ENCODE assay signal across 11 mouse cellular contexts in genomic region chr13:19101889-19102402, GRCm38 (mm10).
DNase-seq lines count a peak whose midpoint lies in the region; ATAC-seq and TF ChIP-seq lines count a peak whose summit lies in the region.
"Had no signal": no experiment of that assay in that cellular context is flagged by ENCODE, and none has a peak within 500 bp of the region (broad histone marks: within the 10 kb centered on the region; RNA-seq: fewer than 3 reads in every experiment).

No protein-coding gene starts in this region.

- H3K4me2 ChIP-seq in kidney, embryonic 16.5 days (replicated peaks; ENCODE audit: low read depth, low read length) = no peak overlapping the region
- no peak overlapping the region for H3K4me2 ChIP-seq in hindbrain, embryonic 11.5 days (replicated peaks; ENCODE audit: low read depth, low read length)
- H3K4me2 ChIP-seq: heart, embryonic 11.5 days; limb, embryonic 15.5 days; neural tube, embryonic 12.5 days had no signal

- WGBS in kidney, adult 2 months = 79% methylated on average over 10 of the region's 10 CpGs
- WGBS in kidney, embryonic 16.5 days = 90% methylated on average over 10 of the region's 10 CpGs
- WGBS in hindbrain, embryonic 11.5 days = 89% methylated on average over 10 of the region's 10 CpGs
- WGBS in hindbrain, embryonic 10.5 days = 91% methylated on average over 10 of the region's 10 CpGs

- H3K4me3 ChIP-seq in kidney, adult 2 months (ENCODE audit: insufficient read depth, low read depth, low read length) = no peak overlapping the region
- H3K4me3 ChIP-seq in kidney, embryonic 16.5 days (ENCODE audit: low read length) = no peak overlapping the region
- no peak overlapping the region for H3K4me3 ChIP-seq in hindbrain, embryonic 11.5 days (ENCODE audit: low read depth, low read length)
- H3K4me3 ChIP-seq in hindbrain, embryonic 10.5 days = no peak overlapping the region
- H3K4me3 ChIP-seq: limb, embryonic 15.5 days; neural tube, embryonic 12.5 days had no signal

- ATAC-seq in kidney, embryonic 16.5 days (ENCODE audit: low FRiP score, low TSS enrichment) = no peak
- peak; percentile 92 for ATAC-seq in frontal cortex, adult (ENCODE audit: low TSS enrichment)
- ATAC-seq in hindbrain, embryonic 11.5 days (ENCODE audit: low FRiP score) = no peak

- no peaks in the 10 kb centered on the region for H3K4me1 ChIP-seq in kidney, adult 2 months (ENCODE audit: control insufficient read depth, insufficient read depth, low read length)
- H3K4me1 ChIP-seq in kidney, embryonic 16.5 days (ENCODE audit: insufficient read depth, low read length) = no peaks in the 10 kb centered on the region
- H3K4me1 ChIP-seq in hindbrain, embryonic 11.5 days (replicated peaks; ENCODE audit: control insufficient read depth, insufficient read depth, low read length) = no peaks in the 10 kb centered on the region
- no peaks in the 10 kb centered on the region for H3K4me1 ChIP-seq in hindbrain, embryonic 10.5 days (replicated peaks)
- H3K4me1 ChIP-seq: limb, embryonic 15.5 days; neural tube, embryonic 12.5 days had no signal

- TF ChIP-seq POLR2A in kidney, adult 2 months (IDR thresholded peaks at IDR 0.05; ENCODE audit: low read depth, low read length) = no peak

- H3K27ac ChIP-seq in kidney, adult 2 months (ENCODE audit: insufficient read depth, low read depth, low read length) = no peak overlapping the region
- H3K27ac ChIP-seq in kidney, embryonic 16.5 days (ENCODE audit: low read length) = no peak overlapping the region
- H3K27ac ChIP-seq in hindbrain, embryonic 11.5 days (ENCODE audit: low read depth, low read length) = no peak overlapping the region
- H3K27ac ChIP-seq in hindbrain, embryonic 10.5 days = no peak overlapping the region
- H3K27ac ChIP-seq: limb, embryonic 15.5 days; neural tube, embryonic 12.5 days had no signal

- TF ChIP-seq CTCF in kidney, adult 2 months (conservative IDR thresholded peaks at IDR 0.05; ENCODE audit: insufficient read depth, insufficient read length, low read depth, low read length) = no peak

- no peaks in the 10 kb centered on the region for H3K9me3 ChIP-seq in kidney, embryonic 16.5 days (ENCODE audit: low read length)
- no peaks in the 10 kb centered on the region for H3K9me3 ChIP-seq in hindbrain, embryonic 11.5 days (ENCODE audit: control insufficient read depth, low read length)
- no peaks in the 10 kb centered on the region for H3K9me3 ChIP-seq in hindbrain, embryonic 10.5 days
- H3K9me3 ChIP-seq: limb, embryonic 15.5 days; neural tube, embryonic 12.5 days had no signal

- H3K9ac ChIP-seq in kidney, embryonic 16.5 days (replicated peaks; ENCODE audit: low read length) = no peak overlapping the region
- H3K9ac ChIP-seq in hindbrain, embryonic 11.5 days (ENCODE audit: low read depth, low read length) = no peak overlapping the region
- H3K9ac ChIP-seq: limb, embryonic 15.5 days; neural tube, embryonic 12.5 days had no signal

- H3K36me3 ChIP-seq in kidney, adult 2 months (ENCODE audit: control insufficient read depth, insufficient read depth, low read length) = no peaks in the 10 kb centered on the region
- H3K36me3 ChIP-seq in kidney, embryonic 16.5 days (ENCODE audit: insufficient read depth, low read length) = no peaks in the 10 kb centered on the region
- no peaks in the 10 kb centered on the region for H3K36me3 ChIP-seq in hindbrain, embryonic 11.5 days (ENCODE audit: control insufficient read depth, insufficient read depth, low read length)
- no peaks in the 10 kb centered on the region for H3K36me3 ChIP-seq in hindbrain, embryonic 10.5 days
- H3K36me3 ChIP-seq: limb, embryonic 15.5 days; neural tube, embryonic 12.5 days had no signal

- peak; percentile 3 for DNase-seq in kidney, adult 2 months
- peak; percentile 65 to 71 for DNase-seq in layer of hippocampus, postnatal 36 days
- DNase-seq in right cerebral cortex, postnatal 25 days = peak; percentile 89
- DNase-seq in gastrocnemius, postnatal 10 days = no peak
- no peak for DNase-seq in hindbrain, embryonic 11.5 days (ENCODE audit: low spot score)
- DNase-seq in hindbrain, embryonic 10.5 days (ENCODE audit: low spot score) = no peak

- H3K27me3 ChIP-seq in kidney, adult 2 months (replicated peaks; ENCODE audit: control insufficient read depth, insufficient read depth, low read length) = no peaks in the 10 kb centered on the region; the same call in 1 of the 2 replicates
- H3K27me3 ChIP-seq in kidney, embryonic 16.5 days (ENCODE audit: insufficient read depth, low read length) = no peaks in the 10 kb centered on the region
- no peaks in the 10 kb centered on the region for H3K27me3 ChIP-seq in hindbrain, embryonic 11.5 days (ENCODE audit: control insufficient read depth, insufficient read depth, low read length)
- no peaks in the 10 kb centered on the region for H3K27me3 ChIP-seq in hindbrain, embryonic 10.5 days (ENCODE audit: insufficient read depth, poor library complexity, severe bottlenecking)
- H3K27me3 ChIP-seq: limb, embryonic 15.5 days; neural tube, embryonic 12.5 days had no signal

Comparison
In these comparisons a context has a peak if more than half of its experiments do, and no peak if none do; other contexts are left out.
1. DNase-seq: peak in kidney, adult 2 months (single experiment), layer of hippocampus, postnatal 36 days (2 of 2) and right cerebral cortex, postnatal 25 days (single experiment); none in gastrocnemius, postnatal 10 days (single experiment), hindbrain, embryonic 11.5 days (single experiment) and hindbrain, embryonic 10.5 days (single experiment).